Mouse (Mus musculus) heart, postnatal 36 days (tissue): ENCODE results near the gene Aff4. TPM values are rescaled to one million over a fixed set of nuclear protein-coding genes. Genes with fewer than 3 reads are reported as not detected.
A peak's percentile ranks its signal among the peaks of the same experiment; 100 is the strongest.

Source experiments
- DNase-seq, 2 experiments: peaks; one replicate each; pipeline ENCODE4 v3.0.0; 2021 to 2022
- intact Hi-C: fragments of 180-260 bp; cut with DNase I; formaldehyde crosslinking; loops from one replicate; pipeline ENCODE4 v1.15.1; 2025
- microRNA-seq, 2 experiments: library from miRNA; unstranded; fragments of <30 nt; microRNA quantifications; one replicate each; pipeline ENCODE4 v1.2.0; 2021; ENCODE audit warnings: borderline number of aligned reads in 2 of 2
- total RNA-seq, 2 experiments: library from RNA; stranded (reverse); gene quantifications; 2 replicates each; pipeline ENCODE4 v1.2.3; 2021

The Aff4 gene
- total RNA-seq, 2 experiments from 2014 or later, result 81.8 to 88.8 TPM

DNA sequence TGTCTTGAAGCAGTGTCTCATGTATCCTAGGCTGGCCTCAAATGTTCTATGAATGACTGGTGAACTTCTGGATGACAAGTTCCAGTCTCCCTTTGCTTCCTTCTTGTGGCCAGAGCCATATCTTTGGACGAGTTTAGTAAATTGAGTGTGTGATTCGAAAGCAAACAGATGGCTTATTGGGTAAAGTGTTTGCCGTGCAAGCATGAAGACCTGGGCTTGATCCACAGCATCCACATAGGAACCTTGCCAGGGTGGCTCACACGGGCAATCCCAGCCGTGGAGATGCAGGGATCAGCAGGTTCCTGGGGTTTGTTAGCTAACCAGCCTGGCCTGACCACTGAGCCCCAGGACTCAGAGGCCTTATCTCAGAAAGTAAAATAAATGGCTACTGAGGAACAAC is 102.4 kb downstream of the Aff4 start:
- intact Hi-C loops, result no loop called here
- DNase-seq, result no peak

DNA sequence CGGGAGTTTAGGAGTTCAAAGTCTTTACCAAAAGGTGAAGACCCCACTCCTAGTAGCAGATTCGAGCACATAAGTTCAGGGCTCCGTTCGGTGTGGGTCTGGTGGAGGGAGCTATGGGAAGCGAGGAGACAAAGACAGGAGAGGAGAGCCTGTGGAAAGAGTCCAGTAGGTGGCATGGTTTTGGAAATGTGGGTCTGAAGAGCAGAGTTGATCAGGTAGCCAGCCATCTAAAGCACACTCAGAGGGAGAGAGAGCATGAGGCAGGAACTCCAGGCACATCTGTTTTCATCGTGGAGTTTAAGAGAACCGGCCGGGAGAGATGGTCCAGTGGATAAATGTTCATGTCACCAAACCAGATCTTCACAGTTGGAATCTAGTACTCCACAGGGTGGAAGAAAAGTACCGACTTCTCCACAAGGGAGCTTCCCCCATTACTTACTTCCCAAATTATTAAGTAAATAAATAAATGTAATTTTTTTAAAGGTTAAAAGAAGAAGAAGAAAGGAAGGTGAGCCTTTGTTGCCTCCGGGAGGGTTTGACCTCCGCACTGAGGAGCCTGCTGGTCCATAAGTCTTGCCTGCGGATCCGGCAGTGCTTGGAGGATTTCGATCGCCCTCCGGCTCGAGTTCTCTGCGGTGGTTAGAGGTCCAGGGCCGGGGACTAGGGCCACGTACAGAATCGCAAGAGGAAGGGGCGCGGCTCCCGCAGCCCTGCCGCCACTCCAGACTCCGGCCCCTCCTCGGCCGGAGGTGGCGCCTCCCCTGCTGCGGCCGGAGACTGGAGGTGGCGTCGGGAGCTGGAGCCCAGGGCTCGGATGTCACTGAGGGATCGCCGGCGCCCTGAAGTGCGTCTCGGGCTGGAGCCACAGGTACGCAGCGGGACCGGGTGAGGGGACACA is 106.1 kb downstream of the Aff4 start, which contains the start of the genes Gm10447 and Shroom1:
Gene Gm10447, minus strand, starts transcription at position 637 of the 898 bp plus-strand sequence.
Gene Shroom1, plus strand, starts transcription at position 732 of the 898 bp plus-strand sequence.
- intact Hi-C loops, result no loop called here
- DNase-seq, result peak; percentile 66

- intact Hi-C loops, result no loop called here
- no peak for DNase-seq
These were observed 106.8 kb downstream of the Aff4 start for GRCm38 (mm10) chr11:53457372-53457954.

DNA sequence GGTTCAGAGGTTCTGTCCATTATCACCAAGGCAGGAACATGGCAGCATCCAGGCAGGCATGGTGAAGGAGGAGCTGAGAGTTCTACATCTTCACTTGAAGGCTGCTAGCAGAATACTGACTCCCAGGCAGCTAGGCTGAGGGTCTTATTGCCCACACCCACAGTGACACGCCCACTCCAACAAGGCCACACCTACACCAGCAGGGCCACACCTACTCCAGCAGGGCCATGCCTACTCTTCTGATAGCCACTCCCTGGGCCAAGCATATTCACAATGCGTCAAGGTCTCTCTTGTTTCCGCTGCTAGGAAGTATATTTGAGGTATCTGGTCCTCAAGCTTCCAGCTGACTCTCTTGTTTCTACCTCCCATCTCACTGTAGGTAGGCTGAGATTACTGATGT is 108.4 kb downstream of the Aff4 start:
- intact Hi-C loops, result no loop called here
- no peak for DNase-seq

DNA sequence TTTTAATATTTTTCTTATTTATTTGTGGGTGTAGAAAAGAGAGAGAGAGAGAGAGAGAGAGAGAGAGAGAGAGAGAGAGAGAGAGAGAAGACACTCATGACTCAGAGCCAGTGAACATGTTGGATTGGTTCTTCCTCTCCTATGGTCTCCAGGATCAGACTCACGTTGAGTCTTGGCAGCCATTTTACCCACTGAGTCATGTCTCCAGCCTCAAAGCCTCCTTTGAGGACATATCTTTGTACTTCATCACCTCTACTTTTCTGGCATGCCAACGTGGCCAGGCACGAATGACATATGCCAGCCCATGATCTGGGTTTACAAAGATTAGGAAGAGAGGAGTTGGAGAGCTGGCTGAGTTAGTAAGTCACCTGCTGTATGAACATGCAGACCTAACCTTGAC is 109.6 kb downstream of the Aff4 start:
- intact Hi-C loops, result loop anchor here (10.0 kb wide), 1 partner anchor 395 kb away; the partner anchor contains the start of gene Gm12216
- DNase-seq, result no peak

DNA sequence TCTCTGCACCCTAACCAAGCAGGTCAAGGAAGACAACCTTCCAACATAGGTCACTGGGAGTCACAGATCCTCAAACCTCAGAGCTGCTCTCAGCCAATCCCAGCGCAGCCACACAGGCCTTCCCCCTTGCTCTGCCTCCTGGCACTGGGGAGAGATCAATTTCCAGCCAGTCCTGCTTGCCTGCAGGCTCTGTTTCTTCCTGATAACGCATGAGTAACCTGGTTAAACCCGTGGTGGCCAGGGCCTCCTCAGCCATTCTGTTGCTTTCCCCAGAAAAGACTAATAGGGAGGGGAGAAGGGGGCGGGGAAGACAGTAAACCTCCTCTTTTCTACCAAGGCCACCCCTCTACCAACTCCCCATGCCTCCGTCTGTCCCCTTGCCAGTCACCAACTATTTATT is 111.1 kb downstream of the Aff4 start:
- no peak for DNase-seq
- intact Hi-C loops, result loop anchor here (10.0 kb wide), 1 partner anchor 393 kb away; the partner anchor contains the start of gene Gm12216

DNA sequence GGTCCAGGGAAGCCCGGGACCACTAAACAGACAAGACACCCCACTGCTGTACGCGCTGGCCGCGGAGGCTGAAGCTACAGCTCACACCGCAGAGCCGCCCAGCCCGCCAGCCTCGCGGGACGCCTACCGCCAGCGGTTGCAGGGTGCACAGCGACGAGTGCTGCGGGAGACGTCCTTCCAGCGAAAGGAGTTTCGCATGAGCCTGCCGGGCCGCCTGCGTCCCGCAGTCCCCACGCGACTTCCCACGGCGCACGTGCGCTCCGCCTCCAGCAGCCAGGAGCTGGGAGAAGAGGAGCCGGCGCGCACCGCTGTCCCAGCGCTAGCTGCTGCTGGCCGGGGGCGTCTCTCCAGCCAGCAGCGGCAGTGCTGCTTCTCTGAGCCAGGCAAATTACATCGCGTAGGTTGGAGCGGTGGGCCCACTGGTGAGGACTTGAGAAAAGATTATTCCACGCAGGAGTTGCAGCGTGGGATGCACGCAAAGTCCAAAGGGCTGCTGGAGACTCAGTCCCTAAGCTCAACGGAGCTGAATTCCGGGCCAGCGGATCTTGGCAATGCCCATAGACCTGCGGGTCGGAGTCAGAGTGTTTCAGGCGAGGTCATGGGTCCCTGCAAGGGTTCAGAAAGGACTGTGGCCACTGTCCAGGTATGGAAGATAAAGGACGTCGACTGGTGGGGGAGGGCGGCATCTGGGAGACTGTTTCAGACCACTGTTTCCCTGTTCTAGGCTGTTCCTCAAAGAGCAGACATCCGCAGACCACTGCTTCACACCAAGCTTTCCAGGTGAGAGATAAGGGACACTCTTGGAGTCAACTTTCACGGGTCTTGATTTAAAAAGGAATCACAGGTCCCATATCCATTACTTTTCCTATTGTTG is 113.2 kb downstream of the Aff4 start:
- intact Hi-C loops, result loop anchor here (10.0 kb wide), 1 partner anchor 391 kb away; the partner anchor contains the start of gene Gm12216
- no peak for DNase-seq

GRCm38 (mm10) chr11:53466231-53466971 is 115.8 kb downstream of the Aff4 start:
- peak; percentile 80 to 84 for DNase-seq
- intact Hi-C loops, result loop anchor here (2.0 to 10.0 kb wide), 3 partner anchors 34 to 388 kb away; partner anchors contain the start of gene Gm12216

DNA sequence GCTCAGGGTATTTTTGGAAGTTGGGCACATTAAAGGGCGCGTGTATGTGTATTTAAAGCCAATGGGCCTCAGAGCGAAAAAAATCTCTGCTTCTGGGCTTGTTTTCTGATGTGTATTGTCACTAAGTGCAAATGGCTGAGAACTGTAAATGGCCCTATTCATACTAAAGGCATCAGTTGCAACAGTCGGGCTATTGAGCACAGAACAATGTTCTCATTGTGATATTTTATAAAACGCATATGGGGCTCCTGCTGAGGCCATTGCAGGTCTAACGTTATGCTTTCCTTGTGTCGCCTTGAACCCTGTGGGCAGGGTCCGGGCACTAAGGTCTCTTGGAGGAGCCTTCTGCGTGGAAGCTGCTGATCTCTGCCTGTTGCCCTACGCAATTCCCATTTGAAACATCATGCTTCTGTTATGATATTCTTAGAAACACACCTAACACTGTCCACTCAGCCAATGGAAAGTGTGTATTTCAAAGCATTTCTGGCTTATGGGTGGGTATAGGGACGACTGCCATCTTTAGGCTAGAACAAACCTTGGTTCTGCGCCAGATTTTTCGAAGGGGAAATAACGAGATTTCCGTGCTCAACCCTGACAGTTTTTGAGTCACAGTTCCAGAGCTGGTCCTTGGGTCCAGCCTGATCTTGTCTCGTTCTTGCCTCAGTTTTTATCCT is 118.8 kb downstream of the Aff4 start:
- no peak for DNase-seq
- intact Hi-C loops, result loop anchor here (5.0 to 10.0 kb wide), 2 partner anchors 57 to 385 kb away; partner anchors contain the start of gene Gm12216

GRCm38 (mm10) chr11:53469968-53470695 is 119.5 kb downstream of the Aff4 start, which contains the start of gene Gm9837:
Gm9837 (minus strand) TSS chr11:53470479.
- intact Hi-C loops, result loop anchor here (1.0 to 10.0 kb wide), 7 partner anchors 41 to 385 kb away; partner anchors contain the start of genes Gm12216 and Kif3a
- peak; percentile 92 to 95 for DNase-seq

Small RNA genes within 50 kb of the gene (microRNA-seq; reads per million reads assigned to microRNA genes)
- 0 reads per million in 2 experiments for gene Mir6920

Other genes with a start within 250 kb of the Aff4 start
- 100 to 1,000 TPM; 125 to 126 TPM for gene Hspa4, start 50.4 kb upstream of the Aff4 start, total RNA-seq
- gene Zcchc10, start 26.2 kb upstream of the Aff4 start, total RNA-seq, result 1 to 10 TPM; 5.3 to 6.8 TPM
- not detected for gene Leap2, start 72.3 kb downstream of the Aff4 start, total RNA-seq
- 1,000 to 10,000 TPM; 2,773 to 2,928 TPM for gene Uqcrq, start 80.0 kb downstream of the Aff4 start, total RNA-seq
- gene Gdf9, start 80.2 kb downstream of the Aff4 start, total RNA-seq, result under 1 TPM; 0.19 to 0.39 TPM
- not detected for gene Gm10447, start 106.3 kb downstream of the Aff4 start, total RNA-seq
- under 1 TPM; 0.39 to 0.76 TPM for gene Shroom1, start 106.4 kb downstream of the Aff4 start, total RNA-seq
- gene Gm9837, start 119.6 kb downstream of the Aff4 start, total RNA-seq, result not detected
- not detected for gene Gm9945, start 129.3 kb downstream of the Aff4 start, total RNA-seq
- under 1 TPM; 0.14 TPM for gene Sowaha, start 129.4 kb downstream of the Aff4 start, total RNA-seq
- 10 to 100 TPM; 28.4 to 35.3 TPM for gene Sept8, start 168.4 kb downstream of the Aff4 start, total RNA-seq
- gene Kif3a, start 216.5 kb downstream of the Aff4 start, total RNA-seq, result 1 to 10 TPM; 8.2 to 10.0 TPM